Mouse (Mus musculus): ENCODE results near the gene Mex3a. TPM values are rescaled to one million over a fixed set of nuclear protein-coding genes. Genes with fewer than 3 reads are reported as not detected.

Mex3a gene
- polyA plus RNA-seq, 1 experiment from 2014 or later = 41.0 TPM

DNA sequence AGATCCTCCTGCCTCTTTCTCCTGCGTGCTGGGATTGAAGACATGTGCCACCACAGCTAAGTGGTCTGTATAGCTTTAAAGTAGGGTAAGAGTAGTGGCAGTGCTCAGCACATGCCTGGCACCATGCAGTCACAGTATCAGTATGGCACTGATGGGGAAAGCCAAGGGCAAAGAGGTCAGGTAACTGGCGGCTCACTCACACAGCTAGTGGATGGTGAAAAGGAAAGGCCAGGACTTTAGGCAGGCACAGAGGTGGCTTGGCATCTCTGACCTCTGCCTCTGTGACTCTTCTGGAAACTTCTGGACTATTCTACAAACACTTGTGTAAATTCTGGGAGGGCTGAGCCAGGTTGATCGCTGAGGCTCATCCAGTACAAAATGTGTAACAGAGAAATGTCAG, 33.9 kb downstream of the Mex3a start:
- no peaks in the 10 kb centered on the region for H3K9me3 ChIP-seq (replicated peaks; ENCODE audit: control insufficient read depth, low read length)
- no peaks in the 10 kb centered on the region for H3K4me1 ChIP-seq (ENCODE audit: control insufficient read depth, insufficient read depth, low read length)
- no peaks in the 10 kb centered on the region for H3K27me3 ChIP-seq (ENCODE audit: control insufficient read depth, insufficient read depth, low read length)
- no peak overlapping the region for H3K27ac ChIP-seq (replicated peaks; ENCODE audit: low read depth, low read length)
- ATAC-seq (replicated peaks; ENCODE audit: insufficient number of reproducible peaks, low FRiP score, low TSS enrichment, low read depth) = no peak
- no peak overlapping the region for H3K4me3 ChIP-seq (ENCODE audit: low read depth, low read length)
- DNase-seq (ENCODE audit: low spot score) = no peak
- WGBS = 96% methylated on average over 3 of the region's 3 CpGs
- no peak overlapping the region for H3K9ac ChIP-seq (replicated peaks; ENCODE audit: low read length)
- no peak overlapping the region for H3K4me2 ChIP-seq (ENCODE audit: low read depth, low read length)
- H3K36me3 ChIP-seq (replicated peaks; ENCODE audit: control insufficient read depth, insufficient read depth, low read depth, low read length) = peaks cover 34% of the 10 kb centered on the region

DNA sequence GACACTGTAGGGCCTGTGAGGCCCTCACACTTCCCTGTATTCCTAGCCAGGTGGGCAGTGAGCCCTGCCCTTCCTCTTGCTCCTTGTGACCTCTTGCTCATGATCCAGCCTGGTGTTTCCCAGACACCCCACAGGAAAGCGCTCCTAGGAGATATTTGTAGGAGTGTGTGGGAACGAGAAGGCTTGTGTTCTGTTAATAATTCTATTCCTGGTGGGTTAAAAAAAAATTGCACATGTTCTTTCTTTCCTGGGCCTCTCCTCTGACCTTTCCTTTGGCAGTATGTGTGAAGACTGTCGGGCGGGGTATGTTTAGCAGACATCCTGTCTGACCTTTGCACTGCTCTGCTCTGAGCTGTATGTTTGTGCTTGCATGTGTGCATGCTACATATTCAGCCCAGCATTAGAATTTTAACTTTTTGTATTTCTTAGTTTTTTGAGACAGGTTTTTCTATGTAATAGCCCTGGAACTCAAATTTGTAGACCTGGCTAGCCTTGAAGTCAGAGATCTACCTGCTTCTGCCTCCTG, 34.4 kb downstream of the Mex3a start:
- H3K4me3 ChIP-seq (ENCODE audit: low read depth, low read length) = no peak overlapping the region
- H3K27me3 ChIP-seq (ENCODE audit: control insufficient read depth, insufficient read depth, low read length) = no peaks in the 10 kb centered on the region
- H3K9ac ChIP-seq (replicated peaks; ENCODE audit: low read length) = no peak overlapping the region
- ATAC-seq (replicated peaks; ENCODE audit: insufficient number of reproducible peaks, low FRiP score, low TSS enrichment, low read depth) (no peak), DNase-seq (ENCODE audit: low spot score) (no peak)
- 88% methylated on average over 4 of the region's 4 CpGs for WGBS
- no peak overlapping the region for H3K27ac ChIP-seq (replicated peaks; ENCODE audit: low read depth, low read length)
- no peaks in the 10 kb centered on the region for H3K4me1 ChIP-seq (ENCODE audit: control insufficient read depth, insufficient read depth, low read length)
- H3K4me2 ChIP-seq (ENCODE audit: low read depth, low read length) = no peak overlapping the region
- H3K36me3 ChIP-seq (replicated peaks; ENCODE audit: control insufficient read depth, insufficient read depth, low read depth, low read length) = peaks cover 34% of the 10 kb centered on the region
- H3K9me3 ChIP-seq (replicated peaks; ENCODE audit: control insufficient read depth, low read length) = no peaks in the 10 kb centered on the region

DNA sequence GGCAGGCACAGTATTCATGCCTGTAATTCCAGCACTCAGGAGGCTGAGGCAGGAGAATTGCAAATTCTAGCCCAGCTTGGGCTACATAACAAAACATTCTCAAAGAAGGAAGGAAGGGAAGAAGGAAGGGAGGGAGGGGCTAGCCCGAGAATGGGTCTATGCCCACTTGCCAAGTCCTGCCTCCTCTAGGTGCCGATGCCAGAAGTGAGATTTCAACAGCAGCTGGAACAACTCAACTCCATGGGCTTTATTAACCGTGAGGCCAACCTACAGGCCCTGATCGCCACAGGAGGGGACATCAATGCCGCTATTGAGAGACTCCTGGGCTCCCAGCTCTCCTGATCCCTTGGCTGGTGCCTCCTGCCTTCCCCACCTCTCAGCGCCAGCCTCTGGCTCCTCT, 35.7 kb downstream of the Mex3a start:
- 94% methylated on average over 6 of the region's 6 CpGs for WGBS
- Histone ChIP-seq H3K4me1 (ENCODE audit: control insufficient read depth, insufficient read depth, low read length) (no peaks in the 10 kb centered on the region), H3K27me3 (ENCODE audit: control insufficient read depth, insufficient read depth, low read length) (no peaks in the 10 kb centered on the region), H3K27ac (replicated peaks; ENCODE audit: low read depth, low read length) (no peak overlapping the region), H3K9ac (replicated peaks; ENCODE audit: low read length) (no peak overlapping the region), H3K9me3 (replicated peaks; ENCODE audit: control insufficient read depth, low read length) (no peaks in the 10 kb centered on the region), H3K4me3 (ENCODE audit: low read depth, low read length) (no peak overlapping the region), H3K4me2 (ENCODE audit: low read depth, low read length) (no peak overlapping the region), H3K36me3 (replicated peaks; ENCODE audit: control insufficient read depth, insufficient read depth, low read depth, low read length) (peaks cover 34% of the 10 kb centered on the region)
- DNase-seq (ENCODE audit: low spot score) = no peak
- no peak for ATAC-seq (replicated peaks; ENCODE audit: insufficient number of reproducible peaks, low FRiP score, low TSS enrichment, low read depth)

DNA sequence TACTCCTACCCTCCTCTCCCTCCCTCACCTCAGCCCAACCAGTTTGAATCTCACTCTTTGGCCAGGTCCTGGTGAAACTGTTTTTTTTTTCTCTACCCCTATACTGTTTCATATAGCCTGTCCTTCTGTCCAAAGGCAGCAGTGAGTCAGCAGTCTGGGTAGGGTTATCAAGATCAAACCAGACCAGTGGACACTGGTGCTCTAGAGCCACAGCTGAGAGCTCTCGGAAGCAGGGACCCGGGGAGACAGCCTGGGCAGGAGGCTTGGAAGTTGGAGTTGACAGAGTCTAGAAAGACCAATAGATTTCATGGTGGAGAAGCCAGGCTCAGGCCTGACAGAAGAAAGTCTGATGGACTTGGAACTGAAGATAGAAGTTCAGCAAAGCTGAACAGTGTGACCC, 36.4 kb downstream of the Mex3a start:
- Histone ChIP-seq H3K4me1 (ENCODE audit: control insufficient read depth, insufficient read depth, low read length) (no peaks in the 10 kb centered on the region), H3K4me3 (ENCODE audit: low read depth, low read length) (no peak overlapping the region), H3K4me2 (ENCODE audit: low read depth, low read length) (no peak overlapping the region), H3K27me3 (ENCODE audit: control insufficient read depth, insufficient read depth, low read length) (no peaks in the 10 kb centered on the region), H3K9ac (replicated peaks; ENCODE audit: low read length) (no peak overlapping the region), H3K9me3 (replicated peaks; ENCODE audit: control insufficient read depth, low read length) (no peaks in the 10 kb centered on the region), H3K27ac (replicated peaks; ENCODE audit: low read depth, low read length) (no peak overlapping the region), H3K36me3 (replicated peaks; ENCODE audit: control insufficient read depth, insufficient read depth, low read depth, low read length) (peaks cover 34% of the 10 kb centered on the region)
- ATAC-seq (replicated peaks; ENCODE audit: insufficient number of reproducible peaks, low FRiP score, low TSS enrichment, low read depth) (no peak), DNase-seq (ENCODE audit: low spot score) (no peak)
- whole genome bisulfite sequencing = 92% methylated on average over 2 of the region's 2 CpGs

DNA sequence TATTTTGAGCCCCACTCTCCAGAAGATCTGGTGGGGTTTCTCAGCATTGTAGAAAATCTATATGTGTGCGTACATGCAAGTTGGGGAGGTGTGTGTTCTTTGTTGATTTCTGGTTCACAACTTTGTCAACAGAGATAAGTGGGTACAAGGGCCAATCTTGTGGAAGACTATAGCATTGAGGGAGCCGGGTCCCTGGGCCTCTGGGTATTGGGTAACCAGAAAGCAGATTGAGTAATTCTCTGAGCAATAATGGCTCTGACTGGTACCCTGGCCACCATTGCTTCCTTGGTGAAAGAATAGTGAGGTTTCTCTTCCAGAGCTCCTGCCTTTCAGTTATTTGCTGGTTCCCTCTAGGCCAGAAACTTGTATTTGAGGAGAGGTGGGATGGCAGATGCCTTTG, 36.9 kb downstream of the Mex3a start:
- H3K36me3 ChIP-seq (replicated peaks; ENCODE audit: control insufficient read depth, insufficient read depth, low read depth, low read length) = peaks cover 32% of the 10 kb centered on the region
- H3K27ac ChIP-seq (replicated peaks; ENCODE audit: low read depth, low read length) = no peak overlapping the region
- no peak for ATAC-seq (replicated peaks; ENCODE audit: insufficient number of reproducible peaks, low FRiP score, low TSS enrichment, low read depth)
- DNase-seq (ENCODE audit: low spot score) = no peak
- no peaks in the 10 kb centered on the region for H3K27me3 ChIP-seq (ENCODE audit: control insufficient read depth, insufficient read depth, low read length)
- 95% methylated on average over 2 of the region's 2 CpGs for WGBS
- no peak overlapping the region for H3K4me2 ChIP-seq (ENCODE audit: low read depth, low read length)
- no peaks in the 10 kb centered on the region for H3K4me1 ChIP-seq (ENCODE audit: control insufficient read depth, insufficient read depth, low read length)
- no peak overlapping the region for H3K9ac ChIP-seq (replicated peaks; ENCODE audit: low read length)
- no peak overlapping the region for H3K4me3 ChIP-seq (ENCODE audit: low read depth, low read length)
- no peaks in the 10 kb centered on the region for H3K9me3 ChIP-seq (replicated peaks; ENCODE audit: control insufficient read depth, low read length)

DNA sequence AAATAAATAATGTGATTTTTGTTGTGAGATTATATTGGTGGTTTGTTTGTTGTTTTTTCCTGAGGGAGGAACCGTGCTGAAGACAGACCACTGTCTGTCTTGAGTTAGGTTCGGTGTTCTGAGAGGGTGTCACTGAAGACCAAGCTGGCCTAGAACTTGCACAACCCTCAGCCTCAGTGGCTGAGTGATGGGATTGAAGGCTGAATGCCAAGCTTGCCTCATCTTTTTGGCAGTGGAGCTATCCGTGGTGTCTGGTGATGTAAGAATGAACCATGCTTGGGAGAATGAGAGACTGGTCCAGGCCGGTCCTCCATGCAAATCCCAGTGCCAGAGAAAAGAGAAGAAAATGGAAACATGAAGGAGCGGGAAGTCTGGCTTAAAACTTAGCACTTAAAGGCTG, 37.5 kb downstream of the Mex3a start:
- 94% methylated on average over 5 of the region's 5 CpGs for WGBS
- ATAC-seq (replicated peaks; ENCODE audit: insufficient number of reproducible peaks, low FRiP score, low TSS enrichment, low read depth) (no peak), DNase-seq (ENCODE audit: low spot score) (no peak)
- Histone ChIP-seq H3K36me3 (replicated peaks; ENCODE audit: control insufficient read depth, insufficient read depth, low read depth, low read length) (peaks cover 28% of the 10 kb centered on the region), H3K9me3 (replicated peaks; ENCODE audit: control insufficient read depth, low read length) (no peaks in the 10 kb centered on the region), H3K27me3 (ENCODE audit: control insufficient read depth, insufficient read depth, low read length) (no peaks in the 10 kb centered on the region), H3K27ac (replicated peaks; ENCODE audit: low read depth, low read length) (no peak overlapping the region), H3K4me3 (ENCODE audit: low read depth, low read length) (no peak overlapping the region), H3K9ac (replicated peaks; ENCODE audit: low read length) (no peak overlapping the region), H3K4me2 (ENCODE audit: low read depth, low read length) (no peak overlapping the region), H3K4me1 (ENCODE audit: control insufficient read depth, insufficient read depth, low read length) (no peaks in the 10 kb centered on the region)

DNA sequence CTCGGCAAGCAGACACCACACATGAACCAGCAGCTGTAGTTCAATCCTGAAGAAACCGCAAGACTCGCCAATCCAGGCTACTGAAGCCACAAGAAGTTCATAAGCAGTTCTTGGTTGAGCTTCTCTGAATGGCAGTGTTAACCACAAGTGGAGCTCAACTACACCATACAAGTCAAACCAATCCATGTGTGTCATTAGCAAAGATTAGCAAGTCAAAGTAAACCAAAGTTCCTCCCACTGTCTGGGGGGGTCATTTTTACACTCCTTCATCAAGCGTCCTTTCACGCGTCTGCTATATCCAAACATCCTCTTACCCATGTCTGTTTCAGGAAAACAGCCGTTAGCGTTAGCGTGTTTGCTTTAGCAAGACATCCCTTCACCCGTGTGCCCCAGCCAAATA, 38.1 kb downstream of the Mex3a start:
- no peak for ATAC-seq (replicated peaks; ENCODE audit: insufficient number of reproducible peaks, low FRiP score, low TSS enrichment, low read depth)

DNA sequence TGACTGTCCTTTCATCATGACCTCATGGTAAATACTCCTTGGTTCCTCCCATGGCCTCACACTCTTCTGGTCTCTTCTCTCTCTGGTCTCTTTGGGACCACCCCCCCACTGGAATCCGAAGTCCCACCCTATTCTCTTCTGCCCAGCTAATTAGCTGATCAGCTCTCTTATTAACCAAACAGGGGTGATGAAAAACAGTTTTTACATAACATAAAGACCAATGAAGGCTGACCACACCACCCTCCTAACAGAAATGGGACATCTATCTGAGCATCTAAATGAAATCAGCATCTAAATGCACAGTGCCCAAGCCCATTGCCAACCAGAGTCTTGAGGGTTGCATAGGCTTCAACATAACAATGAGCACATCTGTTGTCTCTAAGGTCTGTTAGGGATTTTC, 39.7 kb downstream of the Mex3a start:
- no peak overlapping the region for H3K4me3 ChIP-seq (ENCODE audit: low read depth, low read length)
- H3K9me3 ChIP-seq (replicated peaks; ENCODE audit: control insufficient read depth, low read length) = no peaks in the 10 kb centered on the region
- no peak overlapping the region for H3K9ac ChIP-seq (replicated peaks; ENCODE audit: low read length)
- peaks cover 9% of the 10 kb centered on the region for H3K36me3 ChIP-seq (replicated peaks; ENCODE audit: control insufficient read depth, insufficient read depth, low read depth, low read length)
- ATAC-seq (replicated peaks; ENCODE audit: insufficient number of reproducible peaks, low FRiP score, low TSS enrichment, low read depth) = no peak
- 74% methylated on average over 1 of the region's 1 CpGs for WGBS
- no peaks in the 10 kb centered on the region for H3K27me3 ChIP-seq (ENCODE audit: control insufficient read depth, insufficient read depth, low read length)
- no peak overlapping the region for H3K4me2 ChIP-seq (ENCODE audit: low read depth, low read length)
- no peak for DNase-seq (ENCODE audit: low spot score)
- no peaks in the 10 kb centered on the region for H3K4me1 ChIP-seq (ENCODE audit: control insufficient read depth, insufficient read depth, low read length)
- no peak overlapping the region for H3K27ac ChIP-seq (replicated peaks; ENCODE audit: low read depth, low read length)

More for the DNA sequence above, 38.1 kb downstream of the Mex3a start:
- Histone ChIP-seq H3K36me3 (replicated peaks; ENCODE audit: control insufficient read depth, insufficient read depth, low read depth, low read length) (peaks cover 23% of the 10 kb centered on the region), H3K27ac (replicated peaks; ENCODE audit: low read depth, low read length) (no peak overlapping the region), H3K27me3 (ENCODE audit: control insufficient read depth, insufficient read depth, low read length) (no peaks in the 10 kb centered on the region), H3K9ac (replicated peaks; ENCODE audit: low read length) (no peak overlapping the region), H3K4me3 (ENCODE audit: low read depth, low read length) (no peak overlapping the region), H3K4me1 (ENCODE audit: control insufficient read depth, insufficient read depth, low read length) (no peaks in the 10 kb centered on the region), H3K9me3 (replicated peaks; ENCODE audit: control insufficient read depth, low read length) (no peaks in the 10 kb centered on the region), H3K4me2 (ENCODE audit: low read depth, low read length) (no peak overlapping the region)
- no peak for DNase-seq (ENCODE audit: low spot score)
- WGBS = 96% methylated on average over 10 of the region's 10 CpGs

Measured in embryonic facial prominence, embryonic 11.5 days (tissue).